Mouse (Mus musculus) brain, embryonic 14.5 days (tissue): ENCODE data around the gene Cbx5. TPM values are rescaled to one million over a fixed set of nuclear protein-coding genes. Genes with fewer than 3 reads are reported as not detected.
A peak's percentile ranks its signal among the peaks of the same experiment; 100 is the strongest.

Experiments
- DNase-seq: peaks from one replicate; pipeline ENCODE4 v3.0.0-alpha.2; 2011; ENCODE audit warnings: low read depth
- CTCF ChIP-seq: fragments of 200-500 bp; IDR thresholded peaks from 2 replicates; pipeline ENCODE4 v1.5.1; 2012; ENCODE audit warnings: inconsistent platforms, mild to moderate bottlenecking, moderate library complexity, borderline replicate concordance; ENCODE audit not compliant: insufficient read depth, insufficient read length; ENCODE audit errors: extremely low read depth
- POLR2A ChIP-seq: fragments of 200-500 bp; IDR thresholded peaks from 2 replicates; pipeline ENCODE4 v1.6.1; 2012; ENCODE audit warnings: mild to moderate bottlenecking, inconsistent platforms, borderline replicate concordance; ENCODE audit not compliant: poor library complexity, insufficient read depth, insufficient read length, severe bottlenecking; ENCODE audit errors: extremely low read depth
- polyA plus RNA-seq: library from polyadenylated mRNA; depleted of rRNA; stranded (reverse); fragments of >200 nt; gene quantifications from 2 replicates; pipeline ENCODE4 v1.2.3, GENCODE M21; 2012

The Cbx5 gene
- polyA plus RNA-seq, 1 experiment: 118 TPM

DNA sequence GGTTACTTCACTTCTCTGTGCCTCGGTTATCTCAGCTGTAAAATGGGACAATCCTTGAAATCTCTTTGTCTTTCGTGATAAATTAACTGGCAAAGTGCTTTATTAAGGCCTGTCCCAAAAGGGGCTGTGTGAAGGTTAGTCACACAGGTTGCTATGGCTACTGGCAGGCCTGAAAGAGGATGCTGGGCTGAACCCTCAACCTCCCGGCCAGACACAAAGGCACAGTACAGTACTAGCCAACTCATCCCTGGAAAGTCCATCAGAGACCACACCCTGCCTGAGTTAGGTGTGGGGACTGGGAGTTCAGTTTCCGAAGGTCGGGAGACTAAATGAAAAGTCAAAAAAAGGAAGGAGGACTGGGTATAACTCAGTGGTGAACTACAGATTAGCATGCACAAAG is 73.7 kb downstream of the Cbx5 start:
- DNase-seq: no peak
- TF ChIP-seq POLR2A (no peak), CTCF (no peak)

DNA sequence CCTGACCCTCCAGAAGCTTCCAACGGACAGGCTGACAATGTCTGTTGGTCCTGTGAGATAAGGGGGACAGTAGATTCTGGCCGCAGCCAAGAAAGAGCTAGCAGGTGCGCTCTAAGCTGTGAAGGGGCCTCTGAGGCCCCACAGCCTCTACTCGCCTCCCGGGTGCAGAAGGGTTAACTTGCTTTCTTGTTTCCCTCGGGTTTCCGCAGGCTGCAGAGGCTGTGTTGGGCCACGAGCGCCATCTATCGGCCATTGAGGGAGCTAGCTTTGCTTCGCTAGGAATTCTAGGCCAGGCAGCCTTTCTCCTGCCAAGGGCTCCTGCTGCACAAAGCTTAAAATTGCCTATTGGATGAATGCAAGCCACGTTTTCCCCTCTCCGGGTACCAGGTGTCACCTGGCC is 74.2 kb downstream of the Cbx5 start:
- no peak for TF ChIP-seq POLR2A
- TF ChIP-seq CTCF: peak; percentile 98
- peak; percentile 96 for DNase-seq

DNA sequence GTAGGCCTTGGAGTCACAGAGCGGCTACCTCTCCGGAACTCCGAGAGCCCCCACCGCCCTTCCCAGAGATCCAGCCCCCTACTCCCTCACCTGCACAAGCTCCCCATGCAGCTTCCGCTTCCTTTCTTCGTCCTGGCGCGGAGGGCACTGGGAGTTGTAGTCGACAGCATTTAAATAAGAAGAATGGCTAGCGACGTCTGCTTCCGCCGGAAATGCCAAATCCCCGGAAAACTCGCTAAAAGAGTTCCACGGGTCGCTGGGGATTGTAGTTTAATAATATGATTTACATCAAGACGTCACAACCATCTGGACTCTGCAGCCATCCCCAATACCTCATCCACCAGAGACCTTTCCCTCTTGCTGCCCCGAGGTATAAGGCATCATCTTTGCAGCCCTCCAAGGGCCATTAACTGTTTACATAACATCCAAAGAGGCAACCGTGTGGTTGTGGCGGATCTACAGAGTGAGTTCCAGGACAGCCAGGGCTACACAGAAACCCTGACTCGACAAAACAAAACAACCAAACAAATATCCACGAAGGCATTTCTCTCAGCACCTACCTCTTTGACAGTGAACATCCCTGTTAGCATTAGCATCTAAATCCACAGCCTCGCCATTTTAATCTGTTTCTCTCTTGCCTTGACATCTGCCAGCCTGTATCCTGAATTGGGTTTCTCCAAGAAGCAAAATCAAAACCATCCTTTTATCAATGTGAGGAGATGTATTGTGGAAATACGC is 76.3 kb downstream of the Cbx5 start:
- peak; percentile 99 for DNase-seq
- TF ChIP-seq POLR2A (peak; percentile 59; the same call in 1 of the 2 replicates), CTCF (no peak)

DNA sequence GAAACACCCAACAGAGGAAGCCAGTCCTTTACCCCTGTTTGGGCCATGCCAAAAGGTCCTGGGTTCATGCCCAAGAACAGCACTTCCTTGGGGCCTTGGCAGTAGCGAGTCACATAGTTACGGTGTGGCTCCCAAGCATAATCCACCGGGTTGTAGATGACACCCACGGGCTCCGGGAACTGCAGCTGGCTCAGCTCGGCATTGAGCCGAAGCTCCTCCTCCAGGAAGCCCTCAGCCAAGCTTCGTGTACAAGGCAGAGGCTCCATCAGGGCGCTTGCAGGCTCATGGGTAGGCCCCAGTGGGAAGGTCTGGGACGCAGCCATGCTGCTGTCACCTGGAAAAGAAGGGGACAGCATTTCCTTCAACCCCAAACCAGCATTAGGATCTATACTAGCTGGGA is 82.0 kb downstream of the Cbx5 start:
- TF ChIP-seq POLR2A (no peak), CTCF (no peak)
- no peak for DNase-seq

GRCm38 (mm10) chr15:103156890-103157289 is 82.7 kb downstream of the Cbx5 start:
- no peak for TF ChIP-seq POLR2A
- TF ChIP-seq CTCF: no peak
- DNase-seq: peak; percentile 9

DNA sequence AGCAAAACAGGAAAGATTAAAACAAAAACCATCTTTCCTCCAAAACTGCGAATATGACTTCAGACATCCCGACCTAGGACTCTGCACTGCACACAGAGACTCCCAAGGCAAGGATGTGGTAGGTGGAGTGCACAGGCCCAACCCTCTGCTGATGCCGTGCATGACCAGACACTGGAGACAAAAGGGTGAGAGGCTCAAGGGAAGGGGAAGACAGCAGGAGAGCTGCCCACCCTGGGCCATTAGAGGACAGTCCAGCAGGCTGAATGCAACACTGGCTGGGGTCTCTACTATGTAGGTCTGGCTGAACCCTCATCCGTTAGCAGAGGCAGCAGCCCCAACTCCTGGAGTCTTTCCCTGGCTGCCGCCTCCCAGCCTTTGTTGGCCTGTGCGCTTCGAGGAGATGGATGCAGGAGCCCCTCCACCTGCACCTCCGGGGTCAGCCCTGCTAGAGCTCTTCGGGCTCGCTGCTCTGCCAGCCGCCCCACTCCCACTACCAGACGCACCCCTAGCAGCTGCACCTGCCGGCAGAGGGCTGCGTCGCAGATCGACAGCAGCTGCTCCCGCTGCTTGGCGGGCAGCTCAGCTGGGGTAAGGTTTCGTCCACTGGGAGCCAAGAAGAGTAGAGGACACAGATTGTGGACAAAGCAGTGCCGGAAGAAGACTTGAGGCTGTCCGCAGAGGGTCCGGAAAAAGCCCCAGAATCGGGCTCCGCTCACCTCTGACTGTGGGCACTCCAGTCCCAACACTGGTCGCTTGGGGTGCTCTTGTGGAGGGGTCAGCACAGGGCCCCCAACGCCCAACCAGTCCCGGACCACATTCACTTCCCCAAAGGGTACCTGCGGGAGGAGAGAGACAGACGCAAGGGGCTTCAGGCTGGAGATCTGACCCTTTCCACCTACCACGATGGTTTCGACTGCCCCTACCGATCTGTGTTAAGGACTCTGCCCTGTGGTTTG is 84.0 kb downstream of the Cbx5 start:
- DNase-seq: peak; percentile 64
- TF ChIP-seq POLR2A (no peak), CTCF (no peak)

- DNase-seq: no peak
These were observed 86.6 kb downstream of the Cbx5 start for GRCm38 (mm10) chr15:103152890-103153610.

DNA sequence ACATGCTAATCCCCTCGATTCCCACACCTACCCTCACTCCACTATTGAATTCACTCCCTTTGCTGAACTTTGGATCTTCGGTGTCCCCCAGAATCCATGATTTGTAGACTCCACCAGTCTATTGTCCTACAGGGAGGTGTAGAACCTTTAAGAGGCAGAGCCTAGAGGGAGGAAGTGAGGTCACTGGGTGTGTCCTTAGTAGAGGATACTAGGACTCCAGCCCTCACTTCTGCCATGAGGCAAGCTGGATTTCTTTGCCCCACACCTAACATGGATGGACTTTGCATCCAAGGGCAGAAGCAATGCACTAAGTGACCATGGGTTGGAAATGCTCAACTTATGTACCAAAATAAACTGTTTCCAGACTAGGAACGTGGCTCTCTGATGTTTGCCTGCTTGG is 87.2 kb downstream of the Cbx5 start:
- TF ChIP-seq POLR2A (no peak), CTCF (no peak)
- DNase-seq: no peak

More at GRCm38 (mm10) chr15:103152890-103153610, 86.6 kb downstream of the Cbx5 start:
- TF ChIP-seq CTCF (no peak), POLR2A (no peak)

GRCm38 (mm10) chr15:103147779-103148178 is 91.8 kb downstream of the Cbx5 start:
- peak; percentile 80 for DNase-seq
- TF ChIP-seq CTCF (no peak), POLR2A (no peak)

GRCm38 (mm10) chr15:103147422-103147690 is 92.3 kb downstream of the Cbx5 start:
- TF ChIP-seq POLR2A: no peak
- TF ChIP-seq CTCF: no peak
- DNase-seq: no peak

DNA sequence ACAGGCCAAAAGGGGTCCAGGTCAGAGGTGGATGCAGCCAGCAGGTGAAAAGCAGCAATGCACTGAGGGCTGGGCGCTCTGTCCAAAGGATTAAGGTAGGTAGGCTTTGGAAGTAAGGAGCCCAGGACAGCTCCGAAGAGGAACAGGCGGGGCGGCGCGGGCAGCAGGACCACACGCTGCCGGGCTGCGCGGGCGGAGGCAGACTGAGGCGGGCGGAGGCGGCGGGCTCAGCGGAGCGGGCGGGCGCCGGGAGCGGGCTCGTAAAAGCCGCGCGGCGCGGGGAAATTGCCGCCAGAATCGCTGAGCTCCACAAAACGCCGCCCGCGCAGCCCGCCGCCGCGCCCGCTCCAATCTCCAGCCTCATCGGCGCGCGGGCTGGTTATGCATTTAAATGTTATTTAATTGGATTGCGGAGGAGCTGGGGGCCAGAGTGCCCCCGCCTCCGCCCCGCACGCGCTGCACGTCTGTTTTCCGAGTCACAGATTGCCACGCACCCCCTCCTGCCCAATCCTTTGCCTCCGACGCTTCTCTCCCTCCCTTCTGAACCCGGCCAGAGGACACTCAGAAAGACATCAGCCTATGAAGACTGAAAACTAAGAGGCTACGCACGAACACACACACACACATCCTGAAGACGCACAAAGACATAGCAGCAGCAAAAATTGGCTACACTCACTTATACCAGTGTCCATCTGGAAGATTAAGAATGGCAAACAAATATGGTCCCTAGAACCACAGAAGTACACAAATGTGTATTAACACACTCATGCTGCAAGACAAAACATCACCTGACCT is 92.8 kb downstream of the Cbx5 start:
- TF ChIP-seq CTCF (no peak), POLR2A (no peak)
- DNase-seq: peak; percentile 82
